Mouse (Mus musculus): ENCODE data around the gene Cmpk1. TPM values are rescaled to one million over a fixed set of nuclear protein-coding genes. Genes with fewer than 3 reads are reported as not detected.
"Not testable (repeated sequence)": the region's sequence is repeated elsewhere in the genome, so short reads cannot be mapped to it uniquely, and the experiment has no call there.

Cmpk1 gene
- polyA plus RNA-seq, 1 experiment from 2014 or later, result 134 TPM

- H3K4me2 ChIP-seq (replicated peaks; ENCODE audit: low read depth, low read length), result no peak overlapping the region
- no peaks in the 10 kb centered on the region for H3K4me1 ChIP-seq (replicated peaks; ENCODE audit: control insufficient read depth, insufficient read depth, low read length)
- ATAC-seq (ENCODE audit: low FRiP score) (no peak), DNase-seq (ENCODE audit: low spot score) (no peak)
- WGBS, result 85% methylated on average over 3 of the region's 3 CpGs
- no peaks in the 10 kb centered on the region for H3K9me3 ChIP-seq (ENCODE audit: control insufficient read depth, low read length)
- H3K27me3 ChIP-seq (ENCODE audit: control insufficient read depth, insufficient read depth, low read length), result no peaks in the 10 kb centered on the region
- H3K9ac ChIP-seq (ENCODE audit: low read depth, low read length), result no peak overlapping the region
- H3K4me3 ChIP-seq (ENCODE audit: low read depth, low read length), result no peak overlapping the region
- H3K27ac ChIP-seq (ENCODE audit: low read depth, low read length), result no peak overlapping the region
- no peaks in the 10 kb centered on the region for H3K36me3 ChIP-seq (ENCODE audit: control insufficient read depth, insufficient read depth, low read length)
Measured at GRCm38 (mm10) chr4:114994218-114994617, 7.2 kb upstream of the Cmpk1 start.

- Histone ChIP-seq H3K4me2 (replicated peaks; ENCODE audit: low read depth, low read length) (peak overlapping the region; percentile 44), H3K27me3 (ENCODE audit: control insufficient read depth, insufficient read depth, low read length) (no peaks in the 10 kb centered on the region), H3K9ac (ENCODE audit: low read depth, low read length) (peak overlapping the region; percentile 93), H3K36me3 (ENCODE audit: control insufficient read depth, insufficient read depth, low read length) (no peaks in the 10 kb centered on the region), H3K4me3 (ENCODE audit: low read depth, low read length) (peak overlapping the region; percentile 81), H3K9me3 (ENCODE audit: control insufficient read depth, low read length) (no peaks in the 10 kb centered on the region), H3K4me1 (replicated peaks; ENCODE audit: control insufficient read depth, insufficient read depth, low read length) (no peaks in the 10 kb centered on the region), H3K27ac (ENCODE audit: low read depth, low read length) (peak overlapping the region; percentile 99)
- DNase-seq (ENCODE audit: low spot score) (peak; percentile 52), ATAC-seq (ENCODE audit: low FRiP score) (peak; percentile 69)
- WGBS, result 3% methylated on average over 8 of the region's 8 CpGs
Measured at GRCm38 (mm10) chr4:114986211-114986590, 840 bp downstream of the Cmpk1 start.

DNA sequence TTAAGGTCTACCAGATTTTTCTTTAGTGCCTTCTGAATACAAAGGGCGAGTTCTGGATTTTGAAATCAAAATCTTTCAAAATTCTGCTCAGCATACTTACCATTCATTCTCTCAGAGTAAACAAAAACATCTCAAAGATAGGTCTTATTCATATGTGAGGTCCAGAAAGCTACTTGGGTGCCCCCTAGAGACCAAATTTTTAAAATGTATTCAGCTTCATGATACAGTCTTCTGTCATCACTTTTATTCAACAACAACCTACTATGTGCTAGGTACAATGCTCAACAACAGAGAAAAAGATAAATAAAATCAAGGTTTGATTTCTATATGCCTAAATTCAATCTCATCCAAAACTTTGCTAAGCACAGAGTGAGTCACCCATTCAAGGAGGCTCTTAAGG lies 4.0 kb downstream of the Cmpk1 start:
- Histone ChIP-seq H3K36me3 (ENCODE audit: control insufficient read depth, insufficient read depth, low read length) (no peaks in the 10 kb centered on the region), H3K9me3 (ENCODE audit: control insufficient read depth, low read length) (no peaks in the 10 kb centered on the region), H3K9ac (ENCODE audit: low read depth, low read length) (no peak overlapping the region), H3K27ac (ENCODE audit: low read depth, low read length) (no peak overlapping the region), H3K4me3 (ENCODE audit: low read depth, low read length) (no peak overlapping the region), H3K4me2 (replicated peaks; ENCODE audit: low read depth, low read length) (no peak overlapping the region), H3K27me3 (ENCODE audit: control insufficient read depth, insufficient read depth, low read length) (no peaks in the 10 kb centered on the region), H3K4me1 (replicated peaks; ENCODE audit: control insufficient read depth, insufficient read depth, low read length) (no peaks in the 10 kb centered on the region)
- ATAC-seq (ENCODE audit: low FRiP score) (no peak), DNase-seq (ENCODE audit: low spot score) (no peak)
- 90% methylated on average over 1 of the region's 1 CpGs for WGBS

DNA sequence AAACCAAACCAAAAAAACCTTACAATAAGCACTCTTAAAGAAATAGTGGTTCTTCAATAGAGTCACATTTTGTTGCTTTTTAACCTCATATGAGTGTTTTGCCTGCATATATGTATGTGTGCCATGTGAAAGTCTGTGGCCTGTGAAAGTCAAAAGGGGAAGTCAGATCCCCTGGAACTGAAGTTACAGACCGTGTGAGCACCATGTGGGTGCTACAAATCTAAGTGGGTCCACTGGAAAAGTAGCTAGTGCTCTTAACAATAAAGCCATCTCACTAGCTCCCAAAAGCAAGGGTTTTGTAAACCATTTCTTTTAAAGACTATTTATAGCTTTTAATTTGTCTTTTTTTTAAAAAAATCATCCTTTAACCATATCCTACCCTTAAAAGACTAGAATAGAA lies 4.4 kb downstream of the Cmpk1 start:
- Histone ChIP-seq H3K4me1 (replicated peaks; ENCODE audit: control insufficient read depth, insufficient read depth, low read length) (no peaks in the 10 kb centered on the region), H3K27ac (ENCODE audit: low read depth, low read length) (no peak overlapping the region), H3K36me3 (ENCODE audit: control insufficient read depth, insufficient read depth, low read length) (no peaks in the 10 kb centered on the region), H3K4me2 (replicated peaks; ENCODE audit: low read depth, low read length) (no peak overlapping the region), H3K4me3 (ENCODE audit: low read depth, low read length) (no peak overlapping the region), H3K9me3 (ENCODE audit: control insufficient read depth, low read length) (no peaks in the 10 kb centered on the region), H3K9ac (ENCODE audit: low read depth, low read length) (no peak overlapping the region), H3K27me3 (ENCODE audit: control insufficient read depth, insufficient read depth, low read length) (no peaks in the 10 kb centered on the region)
- ATAC-seq (ENCODE audit: low FRiP score) (no peak), DNase-seq (ENCODE audit: low spot score) (no peak)
- 79% methylated on average over 1 of the region's 1 CpGs for WGBS

DNA sequence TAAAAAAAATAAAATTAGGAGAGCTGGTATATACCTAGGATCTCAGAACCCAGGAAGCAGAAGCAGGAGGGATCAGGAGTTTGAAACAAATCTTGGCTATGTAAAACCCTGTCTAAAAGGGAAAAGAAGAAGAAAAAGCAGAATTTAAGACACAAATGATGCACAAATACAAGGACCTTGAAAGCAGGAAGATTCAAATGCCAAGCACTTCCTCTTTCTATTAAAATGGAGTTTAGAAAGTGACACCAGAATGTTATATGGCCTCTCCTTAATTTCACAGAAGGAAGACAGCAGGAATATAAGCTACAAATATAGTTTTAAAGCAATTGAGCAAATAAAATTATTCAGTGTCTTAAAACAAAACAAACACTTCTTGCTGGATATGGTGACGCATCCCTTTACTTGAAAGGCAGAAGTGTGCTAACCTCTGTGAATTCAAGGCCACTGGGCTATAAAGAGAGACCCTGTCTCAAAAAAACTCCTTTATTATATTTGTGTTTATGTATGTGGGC lies 13.8 kb downstream of the Cmpk1 start:
- Histone ChIP-seq H3K4me2 (replicated peaks; ENCODE audit: low read depth, low read length) (no peak overlapping the region), H3K9ac (ENCODE audit: low read depth, low read length) (no peak overlapping the region), H3K27me3 (ENCODE audit: control insufficient read depth, insufficient read depth, low read length) (no peaks in the 10 kb centered on the region), H3K4me1 (replicated peaks; ENCODE audit: control insufficient read depth, insufficient read depth, low read length) (no peaks in the 10 kb centered on the region), H3K27ac (ENCODE audit: low read depth, low read length) (no peak overlapping the region), H3K4me3 (ENCODE audit: low read depth, low read length) (no peak overlapping the region), H3K36me3 (ENCODE audit: control insufficient read depth, insufficient read depth, low read length) (no peaks in the 10 kb centered on the region), H3K9me3 (ENCODE audit: control insufficient read depth, low read length) (no peaks in the 10 kb centered on the region)
- WGBS, result 100% methylated on average over 1 of the region's 1 CpGs
- ATAC-seq (ENCODE audit: low FRiP score) (no peak), DNase-seq (ENCODE audit: low spot score) (no peak)

DNA sequence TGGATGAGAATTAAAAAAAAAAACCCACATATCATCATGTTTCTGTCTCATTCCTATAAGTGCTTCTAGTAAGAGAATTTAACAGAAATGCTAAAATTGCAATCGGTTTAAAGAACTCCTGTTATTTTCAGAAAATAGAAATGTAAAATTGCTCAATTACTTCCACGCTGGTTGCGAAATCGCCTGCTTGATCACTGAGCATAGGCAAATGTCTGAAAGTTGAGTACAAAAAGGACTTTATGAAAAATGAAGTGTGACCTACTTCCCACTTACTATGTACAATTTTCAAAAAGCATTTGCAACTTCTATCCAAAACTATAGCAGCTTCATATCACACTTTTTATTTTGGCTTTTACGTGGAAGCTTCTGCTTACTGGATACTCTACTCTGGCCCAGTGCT lies 16.3 kb downstream of the Cmpk1 start:
- Histone ChIP-seq H3K9me3 (ENCODE audit: control insufficient read depth, low read length) (no peaks in the 10 kb centered on the region), H3K9ac (ENCODE audit: low read depth, low read length) (no peak overlapping the region), H3K36me3 (ENCODE audit: control insufficient read depth, insufficient read depth, low read length) (no peaks in the 10 kb centered on the region), H3K4me1 (replicated peaks; ENCODE audit: control insufficient read depth, insufficient read depth, low read length) (no peaks in the 10 kb centered on the region), H3K4me3 (ENCODE audit: low read depth, low read length) (no peak overlapping the region), H3K4me2 (replicated peaks; ENCODE audit: low read depth, low read length) (no peak overlapping the region), H3K27me3 (ENCODE audit: control insufficient read depth, insufficient read depth, low read length) (no peaks in the 10 kb centered on the region), H3K27ac (ENCODE audit: low read depth, low read length) (no peak overlapping the region)
- no peak for ATAC-seq (ENCODE audit: low FRiP score)
- WGBS, result 96% methylated on average over 5 of the region's 5 CpGs
- no peak for DNase-seq (ENCODE audit: low spot score)

GRCm38 (mm10) chr4:114960881-114961280 lies 26.2 kb downstream of the Cmpk1 start:
- H3K36me3 ChIP-seq (ENCODE audit: control insufficient read depth, insufficient read depth, low read length); H3K4me3 ChIP-seq (ENCODE audit: low read depth, low read length); H3K4me2 ChIP-seq (replicated peaks; ENCODE audit: low read depth, low read length); H3K27me3 ChIP-seq (ENCODE audit: control insufficient read depth, insufficient read depth, low read length); ATAC-seq (ENCODE audit: low FRiP score); DNase-seq (ENCODE audit: low spot score); H3K9me3 ChIP-seq (ENCODE audit: control insufficient read depth, low read length); H3K9ac ChIP-seq (ENCODE audit: low read depth, low read length); H3K27ac ChIP-seq (ENCODE audit: low read depth, low read length); H3K4me1 ChIP-seq (replicated peaks; ENCODE audit: control insufficient read depth, insufficient read depth, low read length): not testable (repeated sequence)
- WGBS, result 93% methylated on average over 2 of the region's 2 CpGs

DNA sequence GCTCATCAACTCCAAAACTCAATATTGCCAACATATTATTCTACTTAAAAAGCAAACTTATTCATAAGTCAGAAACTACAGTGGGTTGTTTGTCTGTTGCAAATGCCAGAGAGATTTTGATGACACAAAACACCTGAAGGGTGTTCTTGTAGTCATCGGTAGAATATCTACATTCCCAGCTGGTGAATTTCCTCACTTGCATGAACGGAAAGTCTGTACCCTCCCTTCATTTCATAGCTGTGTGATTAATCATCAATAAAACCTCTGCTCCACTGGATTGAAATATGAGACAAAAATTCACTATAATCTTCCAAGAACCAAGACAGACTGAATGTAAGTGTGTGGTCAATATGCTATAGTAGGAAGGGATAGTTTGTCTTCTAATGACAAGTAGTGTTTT lies 27.5 kb downstream of the Cmpk1 start:
- Histone ChIP-seq H3K27me3 (ENCODE audit: control insufficient read depth, insufficient read depth, low read length) (no peaks in the 10 kb centered on the region), H3K4me2 (replicated peaks; ENCODE audit: low read depth, low read length) (no peak overlapping the region), H3K27ac (ENCODE audit: low read depth, low read length) (no peak overlapping the region), H3K4me3 (ENCODE audit: low read depth, low read length) (no peak overlapping the region), H3K36me3 (ENCODE audit: control insufficient read depth, insufficient read depth, low read length) (no peaks in the 10 kb centered on the region; the same call in 1 of the 2 replicates), H3K4me1 (replicated peaks; ENCODE audit: control insufficient read depth, insufficient read depth, low read length) (no peaks in the 10 kb centered on the region), H3K9me3 (ENCODE audit: control insufficient read depth, low read length) (no peaks in the 10 kb centered on the region), H3K9ac (ENCODE audit: low read depth, low read length) (no peak overlapping the region)
- 95% methylated on average over 2 of the region's 2 CpGs for WGBS
- ATAC-seq (ENCODE audit: low FRiP score) (no peak), DNase-seq (ENCODE audit: low spot score) (no peak)

DNA sequence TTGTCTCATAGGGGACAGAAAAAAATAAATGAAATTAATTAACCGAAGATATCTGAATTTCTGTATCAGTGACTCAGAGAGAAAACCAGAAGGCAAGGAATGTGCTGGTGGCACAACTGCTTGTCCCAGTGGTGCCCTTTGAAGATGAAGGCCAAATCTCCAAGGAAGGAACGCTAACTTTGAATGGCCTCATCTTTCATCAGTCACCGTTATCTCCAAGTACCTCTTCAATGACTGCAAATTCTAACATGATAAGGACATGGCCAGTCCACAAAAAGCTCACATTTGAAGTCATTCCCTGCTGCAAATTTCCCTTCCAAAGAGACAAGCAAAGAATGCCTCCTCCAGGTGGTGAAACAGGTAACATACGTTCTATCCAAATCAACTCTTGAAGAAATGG lies 28.3 kb downstream of the Cmpk1 start:
- Histone ChIP-seq H3K4me3 (ENCODE audit: low read depth, low read length) (no peak overlapping the region), H3K4me1 (replicated peaks; ENCODE audit: control insufficient read depth, insufficient read depth, low read length) (no peaks in the 10 kb centered on the region), H3K9me3 (ENCODE audit: control insufficient read depth, low read length) (no peaks in the 10 kb centered on the region), H3K27me3 (ENCODE audit: control insufficient read depth, insufficient read depth, low read length) (no peaks in the 10 kb centered on the region), H3K9ac (ENCODE audit: low read depth, low read length) (no peak overlapping the region), H3K27ac (ENCODE audit: low read depth, low read length) (no peak overlapping the region), H3K4me2 (replicated peaks; ENCODE audit: low read depth, low read length) (no peak overlapping the region), H3K36me3 (ENCODE audit: control insufficient read depth, insufficient read depth, low read length) (no peaks in the 10 kb centered on the region)
- DNase-seq (ENCODE audit: low spot score) (no peak), ATAC-seq (ENCODE audit: low FRiP score) (no peak)
- 95% methylated on average over 4 of the region's 4 CpGs for WGBS
